Mouse (Mus musculus) MEL (cell line): ENCODE measurements at regions not wholly inside any gene's neighbourhood (a gene's known extent, or its start where the extent isn't known, plus 50 kb on each side); places are given as distances from the start of the nearest gene placed in this dataset.

Source experiments
- POLR2AphosphoS2 ChIP-seq: IDR thresholded peaks from 2 replicates; pipeline ENCODE4 v1.6.1; 2011; ENCODE audit warnings: low read length, improper control_type of control experiment
- ZC3H11A ChIP-seq: IDR thresholded peaks from 2 replicates; pipeline ENCODE4 v1.6.1; 2012; ENCODE audit warnings: low read depth, mild to moderate bottlenecking, inconsistent platforms, low read length, improper control_type of control experiment

GRCm38 (mm10) chr15:10789371-10789770 is 74.9 kb upstream of the Rai14 start:
- TF ChIP-seq POLR2AphosphoS2: no peak
- TF ChIP-seq ZC3H11A: no peak
